ENCODE assay signal across 12 mouse cellular contexts in the genomic region with DNA sequence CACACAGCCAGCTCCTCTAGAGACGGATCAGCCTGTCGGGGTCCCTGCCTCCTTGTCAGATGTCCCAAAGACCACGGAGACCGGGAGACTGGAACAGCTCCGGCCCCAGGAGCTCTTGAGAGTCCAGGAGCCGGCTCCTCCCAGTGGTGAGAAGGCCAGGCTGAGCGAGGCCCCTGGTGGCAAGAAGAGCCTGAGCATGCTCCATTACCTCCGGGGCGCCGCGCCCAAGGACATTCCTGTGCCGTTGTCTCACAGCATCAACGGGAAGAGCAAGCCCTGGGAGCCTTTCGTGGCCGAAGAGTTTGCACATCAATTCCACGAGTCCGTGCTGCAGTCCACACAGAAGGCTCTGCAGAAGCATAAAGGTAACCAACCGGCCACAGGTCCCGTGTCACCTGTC. TPM values are rescaled to one million over a fixed set of nuclear protein-coding genes. Genes with fewer than 3 reads are reported as not detected.
DNase-seq lines count a peak whose midpoint lies in the region; ATAC-seq and TF ChIP-seq lines count a peak whose summit lies in the region.
"Had no signal": no experiment of that assay in that cellular context is flagged by ENCODE, and none has a peak within 500 bp of the region (broad histone marks: within the 10 kb centered on the region; RNA-seq: fewer than 3 reads in every experiment).

No protein-coding gene starts in this region.

- H3K27ac ChIP-seq in intestine, postnatal 0 days (ENCODE audit: low read depth, low read length), result no peak overlapping the region
- no peak overlapping the region for H3K27ac ChIP-seq in intestine, embryonic 16.5 days (ENCODE audit: low read length)
- H3K27ac ChIP-seq: embryonic facial prominence, embryonic 12.5 days had no signal

- no peaks in the 10 kb centered on the region for H3K27me3 ChIP-seq in intestine, postnatal 0 days (replicated peaks; ENCODE audit: control insufficient read depth, insufficient read depth, low read length)
- no peaks in the 10 kb centered on the region for H3K27me3 ChIP-seq in intestine, embryonic 16.5 days (replicated peaks; ENCODE audit: control insufficient read depth, insufficient read depth, low read length)
- H3K27me3 ChIP-seq: embryonic facial prominence, embryonic 12.5 days had no signal

- no peaks in the 10 kb centered on the region for H3K4me1 ChIP-seq in intestine, postnatal 0 days (replicated peaks; ENCODE audit: control insufficient read depth, insufficient read depth, low read length)
- H3K4me1 ChIP-seq in intestine, embryonic 16.5 days (ENCODE audit: control insufficient read depth, insufficient read depth, low read length), result no peaks in the 10 kb centered on the region

- peak; percentile 32; the same call in 1 of the 2 replicates for TF ChIP-seq CTCF in intestine, postnatal 0 days (IDR thresholded peaks at IDR 0.05; ENCODE audit: low read depth)

- peak; percentile 63 for DNase-seq in ovary, postnatal 36 days (ENCODE audit: low spot score)
- DNase-seq in ovary, postnatal 10 days (ENCODE audit: low spot score), result no peak
- peak; percentile 82 for DNase-seq in adrenal gland, postnatal 14 days
- no peak for DNase-seq in gastrocnemius, adult 18-20 months (ENCODE audit: low spot score)
- no peak for DNase-seq in thymus, postnatal 0 days (ENCODE audit: low spot score)
- DNase-seq: heart, adult 18-20 months; layer of hippocampus, postnatal 36 days; liver had no signal

- H3K4me3 ChIP-seq in intestine, postnatal 0 days (ENCODE audit: low read depth, low read length), result no peak overlapping the region
- H3K4me3 ChIP-seq in intestine, embryonic 16.5 days (ENCODE audit: low read length), result no peak overlapping the region
- H3K4me3 ChIP-seq: embryonic facial prominence, embryonic 12.5 days had no signal

- no peaks in the 10 kb centered on the region for H3K9me3 ChIP-seq in intestine, postnatal 0 days (ENCODE audit: control insufficient read depth)
- no peaks in the 10 kb centered on the region for H3K9me3 ChIP-seq in intestine, embryonic 16.5 days (ENCODE audit: control insufficient read depth, low read length)
- H3K9me3 ChIP-seq: embryonic facial prominence, embryonic 12.5 days had no signal

- no peak overlapping the region for H3K4me2 ChIP-seq in intestine, postnatal 0 days (replicated peaks; ENCODE audit: low read depth)
- no peak overlapping the region for H3K4me2 ChIP-seq in intestine, embryonic 16.5 days (ENCODE audit: low read depth, low read length)
- H3K4me2 ChIP-seq: embryonic facial prominence, embryonic 12.5 days had no signal

- H3K9ac ChIP-seq in intestine, postnatal 0 days (ENCODE audit: low read depth, low read length), result no peak overlapping the region
- H3K9ac ChIP-seq in intestine, embryonic 16.5 days (ENCODE audit: low read depth, low read length), result no peak overlapping the region
- H3K9ac ChIP-seq: embryonic facial prominence, embryonic 12.5 days had no signal

- H3K36me3 ChIP-seq in intestine, postnatal 0 days (ENCODE audit: control insufficient read depth, insufficient read depth), result peaks cover 96% of the 10 kb centered on the region
- H3K36me3 ChIP-seq in intestine, embryonic 16.5 days (ENCODE audit: control insufficient read depth, insufficient read depth, low read length), result peaks cover 59% of the 10 kb centered on the region

- WGBS in intestine, postnatal 0 days, result 60% methylated on average over 19 of the region's 19 CpGs
- 68% methylated on average over 19 of the region's 19 CpGs for WGBS in intestine, embryonic 16.5 days

- ATAC-seq in intestine, postnatal 0 days, result no peak
- ATAC-seq in intestine, embryonic 16.5 days, result no peak
- ATAC-seq: forebrain, embryonic 16.5 days had no signal

RNA-seq across cellular contexts. Expression of a gene that starts 14.2 kb away (rescaled TPM):
- 23.1 and 23.7 TPM in 2 replicates for polyA plus RNA-seq in intestine, postnatal 0 days (2015; fragmentation: Nextera tagmentation; extraction: Ambion mirVana)
- 75.1 and 87.5 TPM in 2 replicates for polyA plus RNA-seq in intestine, embryonic 16.5 days (2015; fragmentation: Nextera tagmentation; extraction: Ambion mirVana)
- 10.3 and 15.5 TPM in 2 replicates for total RNA-seq in adrenal gland, postnatal 14 days (2021)
- under 1 TPM in 1 of 2 experiments, not detected in 1; 0.80 TPM for total RNA-seq in gastrocnemius, adult 18-20 months (2021)
- 60.0 and 77.9 TPM in 2 replicates for polyA plus RNA-seq in thymus, postnatal 0 days (2015; fragmentation: Nextera tagmentation; extraction: Ambion mirVana)

Comparison
In these comparisons a context has a peak if more than half of its experiments do, and no peak if none do; other contexts are left out.
1. DNase-seq: peak in ovary, postnatal 36 days (single experiment) and adrenal gland, postnatal 14 days (single experiment); none in ovary, postnatal 10 days (single experiment), gastrocnemius, adult 18-20 months (single experiment) and thymus, postnatal 0 days (single experiment).